30 mouse cellular contexts compared by ENCODE assay signal in the genomic region with DNA sequence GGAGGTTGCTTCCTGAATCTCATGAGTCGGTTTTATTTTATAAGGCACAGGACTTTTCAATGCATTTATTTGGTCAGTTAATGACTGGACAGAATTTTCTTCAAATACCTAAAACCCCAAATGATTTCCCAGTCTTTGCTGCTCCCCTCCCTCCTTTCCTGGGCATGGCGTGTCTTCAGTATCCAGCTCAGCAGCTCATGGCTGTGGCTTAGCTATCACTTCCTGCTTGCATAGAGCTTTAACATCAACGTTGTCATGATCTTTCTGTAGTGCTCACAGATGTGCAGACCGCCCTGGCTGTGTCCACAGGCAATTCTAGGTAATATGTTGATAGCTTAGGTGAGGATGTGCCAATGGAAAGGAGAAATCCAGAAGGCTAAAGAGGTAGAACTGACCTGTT. TPM values are rescaled to one million over a fixed set of nuclear protein-coding genes. Genes with fewer than 3 reads are reported as not detected.
DNase-seq lines count a peak whose midpoint lies in the region; ATAC-seq and TF ChIP-seq lines count a peak whose summit lies in the region.
"Had no signal": no experiment of that assay in that cellular context is flagged by ENCODE, and none has a peak within 500 bp of the region (broad histone marks: within the 10 kb centered on the region; RNA-seq: fewer than 3 reads in every experiment).

No protein-coding gene starts in this region.

- H3K9ac ChIP-seq in forebrain, embryonic 12.5 days = no peak overlapping the region
- H3K9ac ChIP-seq: embryonic facial prominence, embryonic 13.5 days; forebrain, postnatal 0 days; heart, embryonic 13.5 days; hindbrain, embryonic 12.5 days; hindbrain, embryonic 15.5 days had no signal

- H3K4me3 ChIP-seq in forebrain, embryonic 12.5 days (replicated peaks) = no peak overlapping the region
- no peak overlapping the region for H3K4me3 ChIP-seq in cerebellum, adult 2 months (replicated peaks; ENCODE audit: insufficient read depth, low read depth, low read length)
- H3K4me3 ChIP-seq: embryonic facial prominence, embryonic 10.5 days; embryonic facial prominence, embryonic 13.5 days; erythroblast, embryonic 14.5 days; heart, adult 2 months; heart, embryonic 10.5 days; heart, embryonic 13.5 days; hindbrain, embryonic 12.5 days; hindbrain, embryonic 15.5 days had no signal

- ATAC-seq in common myeloid progenitor, adult 5-6 weeks (replicated peaks; ENCODE audit: low read depth, poor library complexity, severe bottlenecking) = peak; percentile 93
- ATAC-seq in megakaryocyte, adult 5-6 weeks (ENCODE audit: poor library complexity, severe bottlenecking) = peak; percentile 57
- no peak for ATAC-seq in forebrain, embryonic 12.5 days (ENCODE audit: low FRiP score)
- ATAC-seq: activated CD4-positive, CD25-positive, alpha-beta regulatory T cell, adult 4 months; forebrain, embryonic 14.5 days; forebrain, postnatal 0 days had no signal

- TF ChIP-seq CTCF in cerebellum, adult 2 months (IDR thresholded peaks at IDR 0.05; ENCODE audit: borderline replicate concordance, insufficient read depth, low read depth, low read length) = no peak

- no peak overlapping the region for H3K27ac ChIP-seq in forebrain, embryonic 12.5 days
- no peak overlapping the region for H3K27ac ChIP-seq in cerebellum, adult 2 months (ENCODE audit: insufficient read depth, low read length)
- H3K27ac ChIP-seq: embryonic facial prominence, embryonic 10.5 days; embryonic facial prominence, embryonic 13.5 days; heart, adult 2 months; heart, embryonic 10.5 days; heart, embryonic 13.5 days; hindbrain, embryonic 12.5 days; hindbrain, embryonic 15.5 days had no signal

- no peaks in the 10 kb centered on the region for H3K4me1 ChIP-seq in forebrain, embryonic 12.5 days
- H3K4me1 ChIP-seq in cerebellum, adult 2 months (ENCODE audit: control insufficient read depth, insufficient read depth, low read length) = no peaks in the 10 kb centered on the region
- H3K4me1 ChIP-seq: embryonic facial prominence, embryonic 10.5 days; embryonic facial prominence, embryonic 13.5 days; heart, embryonic 10.5 days; heart, embryonic 13.5 days; hindbrain, embryonic 12.5 days; hindbrain, embryonic 15.5 days had no signal

- H3K9me3 ChIP-seq in forebrain, embryonic 12.5 days = no peaks in the 10 kb centered on the region
- H3K9me3 ChIP-seq: embryonic facial prominence, embryonic 10.5 days; embryonic facial prominence, embryonic 13.5 days; heart, embryonic 10.5 days; heart, embryonic 13.5 days; hindbrain, embryonic 12.5 days; hindbrain, embryonic 15.5 days had no signal

- TF ChIP-seq POLR2A in cerebellum, adult 2 months (IDR thresholded peaks at IDR 0.05; ENCODE audit: borderline replicate concordance, insufficient read depth, low read length) = no peak

- DNase-seq in 416B (ENCODE audit: low read depth) = peak; percentile 80
- peak; percentile 28 for DNase-seq in naive thymus-derived CD4-positive, alpha-beta T cell, adult 2 months (ENCODE audit: low read depth)
- no peak for DNase-seq in cerebellum, adult 2 months
- DNase-seq: adrenal gland, adult 8-10 months; adrenal gland, postnatal 25 days; cerebellum, adult 18-20 months; cerebellum, adult 9-11 months; cerebellum, postnatal 25 days; embryo, embryonic 11 days; forebrain, postnatal 0 days; gastrocnemius, postnatal 25 days; heart, adult 2 months; heart, postnatal 14 days; heart, postnatal 4 days had no signal

- no peaks in the 10 kb centered on the region for H3K27me3 ChIP-seq in forebrain, embryonic 12.5 days
- H3K27me3 ChIP-seq in cerebellum, adult 2 months (ENCODE audit: control insufficient read depth, insufficient read depth, low read length) = no peaks in the 10 kb centered on the region
- H3K27me3 ChIP-seq: embryonic facial prominence, embryonic 13.5 days; heart, embryonic 13.5 days; hindbrain, embryonic 12.5 days; hindbrain, embryonic 15.5 days had no signal

- no peaks in the 10 kb centered on the region for H3K36me3 ChIP-seq in forebrain, embryonic 12.5 days (replicated peaks)
- H3K36me3 ChIP-seq: embryonic facial prominence, embryonic 10.5 days; embryonic facial prominence, embryonic 13.5 days; heart, embryonic 10.5 days; heart, embryonic 13.5 days; hindbrain, embryonic 12.5 days; hindbrain, embryonic 15.5 days had no signal

- 86% methylated on average over 4 of the region's 4 CpGs for WGBS in forebrain, embryonic 12.5 days
- 73% methylated on average over 4 of the region's 4 CpGs for WGBS in cerebellum, adult 2 months

- no peak overlapping the region for H3K4me2 ChIP-seq in forebrain, embryonic 12.5 days
- H3K4me2 ChIP-seq: embryonic facial prominence, embryonic 13.5 days; heart, embryonic 13.5 days; hindbrain, embryonic 12.5 days; hindbrain, embryonic 15.5 days had no signal

RNA-seq across cellular contexts. Expression of gene Ldhc, which starts 11.0 kb away (rescaled TPM):
- total RNA-seq in common myeloid progenitor, adult 5-6 weeks (2017) = not detected in 2 replicates
- 2.3 and 2.9 TPM in 2 replicates for total RNA-seq in megakaryocyte, adult 5-6 weeks (2015)
- 1.0 TPM in 1 of 2 replicates, not detected in the other for total RNA-seq in megakaryocyte, adult 5-6 weeks (2017)
- polyA plus RNA-seq in forebrain, embryonic 12.5 days (2016; fragmentation: Nextera tagmentation; extraction: Ambion mirVana) = not detected in 2 replicates
- polyA plus RNA-seq in cerebellum, adult 2 months (2012; rRNA removed) = not detected in 2 replicates
- total RNA-seq: adrenal gland, adult 8-10 months; adrenal gland, postnatal 25 days; forebrain, postnatal 0 days; gastrocnemius, adult 8-10 months; gastrocnemius, postnatal 25 days; heart, adult 2 months; heart, postnatal 14 days; heart, postnatal 4 days had no signal
- polyA plus RNA-seq: activated CD4-positive, CD25-positive, alpha-beta regulatory T cell, adult 4 months; embryonic facial prominence, embryonic 13.5 days; forebrain, embryonic 14.5 days; forebrain, postnatal 0 days; frontal cortex, adult 2 months; heart, embryonic 13.5 days; heart, embryonic 16.5 days; hindbrain, embryonic 12.5 days; intestine, embryonic 14.5 days had no signal

RNA-seq across cellular contexts. Expression of gene Ldha, which starts 30.7 kb away (rescaled TPM):
- total RNA-seq in common myeloid progenitor, adult 5-6 weeks (2017) = 434 and 497 TPM in 2 replicates
- 278 and 286 TPM in 2 replicates for total RNA-seq in megakaryocyte, adult 5-6 weeks (2015)
- 212 and 223 TPM in 2 replicates for total RNA-seq in megakaryocyte, adult 5-6 weeks (2017)
- 1,021 and 1,078 TPM in 2 replicates for polyA plus RNA-seq in forebrain, embryonic 12.5 days (2016; fragmentation: Nextera tagmentation; extraction: Ambion mirVana)
- 209 and 227 TPM in 2 replicates for polyA plus RNA-seq in cerebellum, adult 2 months (2012; rRNA removed)

RNA-seq across cellular contexts. Expression of gene Tsg101, which starts 47.8 kb away (rescaled TPM):
- 42.0 and 46.4 TPM in 2 replicates for total RNA-seq in common myeloid progenitor, adult 5-6 weeks (2017)
- 94.3 and 96.9 TPM in 2 replicates for total RNA-seq in megakaryocyte, adult 5-6 weeks (2015)
- total RNA-seq in megakaryocyte, adult 5-6 weeks (2017) = 43.6 and 58.2 TPM in 2 replicates
- 344 and 355 TPM in 2 replicates for polyA plus RNA-seq in forebrain, embryonic 12.5 days (2016; fragmentation: Nextera tagmentation; extraction: Ambion mirVana)
- polyA plus RNA-seq in cerebellum, adult 2 months (2012; rRNA removed) = 80.5 and 87.8 TPM in 2 replicates

Comparison
In these comparisons a context has a peak if more than half of its experiments do, and no peak if none do; other contexts are left out.
1. DNase-seq: peak in 416B (single experiment) and naive thymus-derived CD4-positive, alpha-beta T cell, adult 2 months (single experiment); none in cerebellum, adult 2 months (0 of 2).